Mouse (Mus musculus): ENCODE results near the gene Nsf.

The Nsf gene

DNA sequence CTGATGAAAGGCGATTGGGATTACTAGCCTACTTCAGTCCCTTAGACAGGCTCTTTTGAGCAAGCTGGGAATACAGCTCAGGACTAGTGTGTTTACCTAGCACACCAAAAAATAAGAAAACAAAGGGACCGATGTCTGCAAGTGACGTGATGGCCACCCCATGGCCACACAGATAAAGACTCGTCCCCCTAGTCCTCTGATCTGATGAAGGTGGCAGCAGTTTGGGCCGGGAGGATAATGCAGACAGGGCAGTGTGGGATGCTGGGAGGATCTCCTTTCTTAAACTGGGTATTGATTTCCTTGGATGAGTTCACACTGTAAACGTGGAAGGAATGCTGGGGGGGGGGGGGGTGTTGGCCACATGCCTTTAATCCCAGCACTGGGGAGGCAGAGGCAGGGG is 13.0 kb downstream of the Nsf start:
- no peak for DNase-seq

DNA sequence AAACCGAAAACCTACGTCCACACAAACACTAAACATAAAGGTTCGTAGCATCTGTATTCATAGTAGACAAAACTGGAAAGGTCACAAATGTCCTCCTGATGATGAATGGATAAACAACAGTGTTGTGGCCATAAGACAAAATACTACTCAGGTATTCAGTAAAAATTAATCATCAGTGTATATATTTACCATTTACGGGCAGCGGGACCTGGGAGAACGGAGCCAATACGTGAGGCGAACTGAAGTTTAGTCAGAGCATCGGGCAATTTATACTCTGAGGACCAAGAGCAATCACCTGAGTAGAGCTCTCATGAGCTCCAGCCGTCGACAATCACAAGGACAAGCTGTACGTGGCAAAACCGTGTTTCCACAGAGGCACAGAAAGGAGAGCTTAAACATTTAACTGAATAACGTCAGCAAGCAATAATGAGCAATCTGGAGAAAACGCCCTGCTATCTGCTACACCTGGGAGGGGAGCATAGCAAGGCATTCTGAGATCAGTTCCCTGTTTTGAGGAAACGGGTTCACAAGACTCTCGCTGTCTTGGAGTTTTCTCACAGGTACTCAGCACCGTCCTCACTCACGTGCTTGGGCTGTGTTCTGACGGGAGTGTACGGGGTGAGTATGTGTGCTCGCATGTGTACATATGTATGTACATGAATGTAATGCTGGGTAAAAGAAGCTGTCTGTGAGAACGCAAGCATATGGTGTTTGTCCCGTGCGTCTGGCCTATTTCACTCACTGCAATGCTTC is 15.7 kb downstream of the Nsf start:
- no peak for DNase-seq

DNA sequence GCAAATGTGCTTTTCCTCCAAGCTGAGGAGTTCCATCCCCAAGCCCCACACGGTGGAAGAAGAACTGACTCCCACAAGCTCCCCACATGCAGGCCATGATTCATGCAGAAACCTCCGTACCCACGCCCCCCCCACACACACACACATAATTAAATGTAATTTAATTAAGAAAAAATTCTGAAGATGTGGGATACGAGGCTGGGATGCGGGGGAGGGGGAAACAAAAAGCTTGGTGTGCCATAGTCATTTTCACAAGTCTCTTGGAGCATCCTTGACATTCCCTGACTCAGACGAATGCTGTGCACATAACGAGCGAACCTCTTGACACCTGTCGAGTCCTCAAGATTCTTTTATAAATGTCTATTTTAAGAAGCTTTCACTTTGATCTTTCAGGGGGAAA is 16.4 kb downstream of the Nsf start:
- DNase-seq: no peak

DNA sequence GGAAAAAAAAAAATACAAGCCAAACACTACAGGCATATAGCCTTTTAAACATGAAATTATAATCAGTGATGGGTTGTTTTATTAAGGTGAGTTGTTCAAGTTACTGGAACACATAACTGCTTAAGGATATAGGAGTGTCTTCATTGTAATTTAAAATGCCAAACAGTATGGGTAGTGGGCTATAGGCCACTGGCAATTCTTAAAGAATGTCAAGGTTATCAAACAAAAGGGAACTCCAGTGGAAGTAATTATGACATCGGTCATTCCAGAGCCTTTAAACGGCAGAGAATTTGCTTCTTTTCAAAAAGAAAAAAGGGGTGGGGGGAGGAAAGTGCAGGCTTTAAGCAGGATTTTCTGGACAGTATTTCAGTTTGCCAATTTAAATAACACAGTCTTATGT is 18.1 kb downstream of the Nsf start:
- DNase-seq: no peak

DNA sequence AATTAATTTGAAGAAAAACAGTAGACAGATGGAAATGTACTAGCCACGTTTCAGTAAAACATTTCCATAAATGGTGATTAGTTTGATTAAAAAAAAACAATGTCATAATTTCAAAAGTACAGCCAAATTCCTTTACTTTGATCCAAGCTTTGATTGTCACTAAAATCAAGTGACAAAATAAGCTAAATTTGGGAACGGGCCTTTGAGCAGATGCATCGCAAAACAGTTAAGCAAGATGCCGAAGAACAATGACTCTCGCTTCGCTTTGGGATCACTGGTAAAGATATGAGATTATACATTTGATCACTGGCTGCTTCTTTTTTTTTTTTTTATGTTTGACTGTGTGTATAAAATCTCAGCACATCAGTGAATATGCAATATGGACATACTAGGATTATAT is 20.0 kb downstream of the Nsf start:
- DNase-seq: no peak

DNA sequence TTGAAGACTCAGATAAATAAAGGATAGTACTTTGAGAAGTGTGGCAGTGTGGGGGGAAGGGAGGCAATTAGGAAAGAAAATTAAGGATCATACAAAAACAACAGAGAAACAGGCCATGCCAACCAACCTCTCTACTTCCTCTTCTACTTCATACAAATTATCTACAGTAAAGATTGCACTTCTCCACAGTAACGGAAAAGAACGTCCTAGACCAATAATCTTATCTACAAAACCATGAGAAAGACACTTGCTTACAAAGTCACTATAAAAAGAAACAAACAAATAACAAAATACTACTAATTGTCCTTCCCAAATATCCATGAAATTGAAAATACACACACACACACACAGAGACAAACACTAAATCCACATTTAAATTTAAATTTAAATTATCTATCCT is 29.9 kb downstream of the Nsf start:
- no peak for DNase-seq

DNA sequence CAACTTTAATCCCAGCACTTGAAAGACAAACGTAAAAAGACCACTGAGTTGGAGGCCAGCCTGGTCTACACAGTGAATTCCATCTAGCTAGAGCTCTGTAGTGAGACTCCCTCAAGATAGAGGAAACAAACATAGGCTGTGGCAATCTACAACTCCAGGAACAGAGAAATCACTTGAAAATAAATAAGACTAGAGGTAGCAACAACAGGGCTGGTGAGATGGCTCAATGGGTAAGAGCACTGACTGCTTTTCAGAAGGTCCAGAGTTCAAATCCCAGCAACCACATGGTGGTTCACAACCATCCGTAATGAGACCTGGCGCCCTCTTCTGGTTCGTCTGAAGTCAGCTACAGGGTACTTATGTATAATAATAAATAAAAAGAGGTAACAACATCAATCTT is 30.6 kb downstream of the Nsf start:
- DNase-seq: peak; percentile 32

DNA sequence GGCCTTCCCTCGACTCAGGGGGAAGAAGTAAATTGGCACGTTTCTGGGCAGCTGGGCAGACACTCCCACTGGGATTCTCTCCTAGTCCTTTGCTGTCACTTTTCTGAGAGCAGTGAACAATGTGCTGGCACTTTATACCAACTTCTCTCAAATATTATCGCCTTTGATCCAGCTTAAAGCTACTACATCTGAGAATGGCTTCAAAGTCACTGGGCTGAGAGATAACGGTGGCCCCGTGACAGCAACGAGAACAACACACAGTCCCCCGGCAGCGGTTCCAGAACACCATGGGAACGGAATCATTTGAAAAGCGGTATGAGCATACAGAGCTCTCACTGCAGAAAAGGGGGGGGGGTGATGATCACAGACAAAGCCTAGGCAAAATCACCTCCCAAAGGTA is 31.0 kb downstream of the Nsf start:
- DNase-seq: no peak

DNA sequence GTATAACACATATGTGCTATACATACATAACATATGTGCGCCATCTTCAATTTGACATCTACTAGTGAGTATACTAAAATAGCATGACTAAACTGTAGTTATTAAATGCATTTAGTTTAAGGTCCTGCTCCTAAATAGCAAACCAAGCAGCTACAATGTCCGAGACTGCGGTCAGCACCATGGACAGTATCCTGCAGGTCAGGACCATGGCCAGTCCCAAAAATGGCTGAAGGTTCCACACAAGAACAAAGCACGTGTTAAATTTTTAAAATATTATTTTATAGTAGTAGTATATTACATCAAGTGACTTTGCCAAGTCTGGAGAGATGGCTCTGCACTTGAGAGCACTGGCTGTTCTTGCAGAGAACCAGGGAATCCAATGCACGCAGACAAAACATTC is 33.2 kb downstream of the Nsf start:
- DNase-seq: peak; percentile 48

DNA sequence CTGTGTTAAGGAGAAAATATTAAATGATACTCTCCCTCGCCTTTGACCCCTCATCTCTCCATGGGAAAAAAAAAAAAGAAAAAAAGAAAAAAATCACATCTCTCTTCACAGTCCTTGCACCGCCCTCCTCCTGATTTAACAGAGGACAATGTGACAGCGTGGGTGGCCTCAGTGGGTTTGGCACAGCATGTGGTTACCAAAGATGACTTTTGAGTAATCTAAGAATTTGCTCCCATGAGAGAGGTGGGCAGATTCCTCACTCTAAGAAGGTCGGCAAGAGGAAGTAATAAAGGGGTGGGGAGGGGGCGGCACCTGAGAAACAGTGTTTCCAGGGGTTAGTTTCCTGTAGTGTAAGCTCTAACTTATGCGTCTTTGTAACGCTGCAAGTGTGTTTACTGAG is 37.0 kb downstream of the Nsf start:
- no peak for DNase-seq

DNA sequence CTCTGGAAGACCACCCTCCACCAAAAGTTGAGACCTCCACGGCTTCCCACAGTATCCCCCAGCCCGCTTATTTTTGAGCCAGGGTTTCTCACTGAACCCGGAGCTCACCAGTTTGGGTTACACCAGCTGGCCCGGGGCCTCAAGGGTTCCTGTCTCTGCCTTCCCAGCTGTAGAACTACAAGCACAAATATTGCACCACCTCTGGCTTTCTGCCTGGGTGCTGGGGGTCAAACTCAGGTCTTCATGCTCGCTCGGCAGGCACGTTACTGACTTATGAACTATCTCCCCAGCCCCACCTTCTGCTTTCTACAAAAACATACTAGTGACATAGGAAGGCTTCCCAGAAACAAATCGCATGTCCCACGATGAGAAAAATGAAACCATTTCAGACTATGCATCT is 38.2 kb downstream of the Nsf start:
- no peak for DNase-seq

DNA sequence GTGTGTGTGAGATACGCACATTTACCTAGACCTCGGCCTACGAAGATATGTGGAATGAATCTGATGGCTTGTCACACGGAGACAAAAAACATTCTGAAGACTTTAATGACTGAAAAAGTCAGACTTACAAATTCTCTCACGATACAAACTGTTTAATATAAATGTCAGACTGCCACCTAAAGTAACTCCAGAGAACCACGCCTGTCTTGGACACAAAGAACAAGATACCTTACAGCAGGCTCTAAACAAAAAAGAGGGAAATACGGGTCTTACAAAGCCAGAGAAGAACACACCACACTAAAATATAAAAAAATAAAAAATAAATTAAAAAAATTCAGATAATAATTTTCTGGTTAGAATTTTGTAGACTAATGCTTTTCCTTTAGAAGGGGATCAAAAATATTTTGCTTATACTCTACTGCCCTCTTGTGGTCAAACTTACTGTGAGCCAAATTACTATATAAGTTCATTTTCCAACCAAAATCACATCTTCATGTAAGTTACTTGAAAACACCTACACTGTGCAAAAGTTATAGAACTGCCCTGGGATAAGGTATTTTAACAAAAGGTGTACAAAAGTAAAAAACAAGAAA is 42.8 kb downstream of the Nsf start:
- DNase-seq: no peak

DNA sequence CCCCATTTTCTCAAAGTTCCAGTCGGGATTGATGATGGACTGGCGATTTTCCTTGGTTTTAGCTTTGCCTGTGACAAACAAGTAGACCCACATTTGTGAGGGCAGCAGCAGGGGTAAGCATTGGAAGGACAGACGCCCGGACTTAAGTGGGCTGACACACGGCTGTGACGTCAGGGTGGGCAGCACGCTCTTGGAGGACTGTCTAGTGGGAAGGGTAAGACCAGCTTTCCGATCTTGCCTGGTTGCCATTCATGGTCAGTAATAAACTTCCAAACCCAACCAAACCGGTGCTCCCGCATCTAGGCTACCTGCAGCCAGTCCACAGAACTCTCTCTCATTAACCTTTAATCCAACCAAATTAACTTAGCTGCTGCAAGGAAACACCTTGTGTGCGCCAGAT is 43.3 kb downstream of the Nsf start:
- no peak for DNase-seq

DNA sequence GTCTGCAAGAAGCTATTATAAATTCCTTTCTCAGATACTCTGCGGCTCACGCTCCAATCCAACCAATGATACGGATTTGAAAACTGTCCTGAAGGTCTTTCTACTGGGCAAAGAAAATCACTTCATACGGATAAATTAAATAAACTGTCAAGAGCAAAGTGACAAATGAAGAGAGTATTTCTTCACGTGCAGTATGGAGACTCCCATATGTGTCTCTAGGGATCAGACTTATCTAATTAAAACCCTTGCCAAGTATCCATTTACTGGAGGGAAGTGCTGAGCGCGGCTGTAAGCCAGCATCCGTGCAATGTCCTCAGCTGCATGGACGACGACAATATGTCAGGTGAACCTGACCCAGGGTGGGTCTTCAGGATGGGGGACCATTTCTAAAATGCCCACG is 44.0 kb downstream of the Nsf start:
- no peak for DNase-seq

DNA sequence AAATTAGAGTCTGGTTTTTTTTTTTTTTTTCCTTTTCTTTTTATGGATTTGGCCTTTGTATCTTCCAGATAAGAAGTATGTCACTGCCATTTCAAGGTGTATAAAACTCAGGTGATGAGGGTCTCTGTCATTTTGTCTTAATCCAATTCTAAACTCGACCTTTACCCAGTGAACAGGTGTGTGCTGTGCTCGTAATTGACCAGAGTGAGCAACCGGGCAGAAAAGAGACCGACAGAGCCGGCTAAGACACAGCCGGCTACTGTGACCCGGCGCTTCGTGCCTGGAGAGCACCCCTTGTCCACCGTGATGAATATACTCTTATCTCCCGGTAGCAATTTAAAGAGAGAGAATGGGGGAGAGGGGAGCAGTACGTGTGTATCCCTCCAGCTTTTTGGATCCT is 44.5 kb downstream of the Nsf start:
- no peak for DNase-seq

DNA sequence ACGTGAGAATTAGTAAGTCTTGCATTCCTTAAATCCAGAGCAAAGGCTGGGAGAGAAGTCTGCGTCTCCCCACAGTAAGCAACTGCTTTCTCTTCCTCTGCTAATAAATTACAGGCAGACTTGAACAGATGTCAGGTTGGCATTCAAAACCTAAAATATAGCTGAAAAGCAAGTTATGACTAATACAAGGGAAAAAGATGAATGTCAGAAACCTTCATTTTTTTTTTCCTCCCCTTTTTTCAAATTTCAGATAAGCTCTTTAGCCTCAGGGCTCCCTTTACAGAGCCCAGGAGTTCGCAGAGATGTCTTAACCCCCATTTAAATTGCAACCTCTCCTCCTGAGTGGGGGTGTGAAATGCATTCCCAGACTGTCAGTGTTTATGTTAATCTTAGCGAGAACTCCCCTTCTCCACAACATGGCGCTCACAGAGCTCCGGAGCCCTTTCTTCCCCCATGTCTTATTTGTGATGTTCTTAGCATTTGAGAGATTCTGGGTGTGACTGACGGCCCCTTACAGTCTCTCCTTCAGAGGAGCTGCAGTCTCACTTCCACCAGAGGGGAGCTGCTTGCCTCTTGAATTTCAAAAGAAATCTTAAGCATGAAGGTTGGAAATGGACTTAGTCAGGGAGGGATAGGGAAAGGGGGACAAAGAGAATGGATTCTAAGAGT is 47.7 kb downstream of the Nsf start:
- no peak for DNase-seq

DNA sequence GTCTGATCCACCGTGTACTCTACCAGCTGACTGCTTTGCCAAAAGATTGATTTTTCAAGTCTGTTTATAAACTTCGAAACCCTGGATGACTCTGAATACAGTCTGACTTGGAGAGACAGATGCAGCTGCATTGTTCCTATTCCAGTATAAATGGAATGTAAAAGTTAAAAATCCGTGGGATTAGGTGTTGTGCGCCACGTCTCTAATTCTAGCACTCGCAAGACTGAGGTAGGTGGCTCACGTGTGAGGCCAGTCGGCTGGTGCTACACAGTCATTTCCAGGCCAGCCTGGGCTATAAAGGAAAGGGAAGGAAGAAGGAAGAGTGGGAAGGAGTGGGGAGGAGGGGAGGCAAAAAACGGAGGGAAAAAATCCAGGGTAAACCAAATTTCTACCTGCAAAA is 48.4 kb downstream of the Nsf start:
- DNase-seq: no peak

DNA sequence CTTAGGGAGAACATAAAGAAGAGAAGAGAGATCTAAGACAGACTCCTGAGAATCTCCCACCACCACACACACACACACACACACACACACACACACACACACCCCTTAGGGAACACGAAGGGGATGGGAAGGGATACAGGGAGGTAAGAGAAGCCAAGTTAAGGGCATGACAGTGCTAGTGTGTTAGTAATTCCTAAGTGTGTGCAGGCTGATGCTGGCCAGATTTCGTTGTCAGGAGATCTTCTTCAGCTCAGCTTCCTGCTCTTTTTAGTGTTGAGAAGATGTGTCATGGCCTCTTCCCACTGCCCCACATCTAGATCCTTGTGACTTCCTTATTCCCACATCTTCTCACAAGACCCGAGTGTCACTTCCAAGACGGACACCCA is 52.3 kb downstream of the Nsf start:
- no peak for DNase-seq

DNA sequence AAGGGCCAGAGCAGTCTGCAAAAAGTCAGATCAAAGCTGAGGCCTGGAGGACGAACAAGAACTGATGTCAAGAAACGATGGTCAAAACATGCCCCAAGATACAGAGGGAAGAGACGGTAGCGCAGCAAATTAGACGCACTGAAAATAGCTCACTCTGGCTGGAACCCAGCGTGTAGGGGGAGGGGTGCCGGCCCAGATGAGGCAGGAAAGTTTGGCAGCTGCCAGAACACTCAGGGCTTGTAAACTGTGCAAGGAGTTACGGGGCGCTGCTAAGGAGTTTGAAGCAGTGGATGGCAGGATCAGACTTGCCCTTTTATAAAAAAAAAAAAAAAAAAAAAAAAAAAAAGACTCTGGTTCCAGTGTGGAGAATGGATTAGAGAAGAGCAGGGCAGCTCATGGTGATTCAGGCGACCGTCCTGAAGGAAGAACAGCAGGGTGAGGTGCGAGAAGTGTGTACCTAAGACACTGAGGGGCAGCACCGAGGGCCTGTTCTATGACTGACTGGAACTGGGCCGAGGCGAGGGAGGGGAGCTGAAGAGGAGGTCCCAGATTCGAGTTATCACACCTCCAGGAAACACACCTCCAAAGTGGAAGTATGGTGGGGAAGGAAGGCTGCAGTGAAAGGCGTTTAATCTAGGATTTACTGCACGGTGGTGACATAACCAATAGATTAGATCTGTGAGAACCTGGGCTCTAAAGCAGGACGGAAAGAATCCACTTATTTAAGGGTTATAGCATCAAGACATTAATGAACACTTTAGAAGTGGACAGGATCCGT is 52.9 kb downstream of the Nsf start:
- no peak for DNase-seq

DNA sequence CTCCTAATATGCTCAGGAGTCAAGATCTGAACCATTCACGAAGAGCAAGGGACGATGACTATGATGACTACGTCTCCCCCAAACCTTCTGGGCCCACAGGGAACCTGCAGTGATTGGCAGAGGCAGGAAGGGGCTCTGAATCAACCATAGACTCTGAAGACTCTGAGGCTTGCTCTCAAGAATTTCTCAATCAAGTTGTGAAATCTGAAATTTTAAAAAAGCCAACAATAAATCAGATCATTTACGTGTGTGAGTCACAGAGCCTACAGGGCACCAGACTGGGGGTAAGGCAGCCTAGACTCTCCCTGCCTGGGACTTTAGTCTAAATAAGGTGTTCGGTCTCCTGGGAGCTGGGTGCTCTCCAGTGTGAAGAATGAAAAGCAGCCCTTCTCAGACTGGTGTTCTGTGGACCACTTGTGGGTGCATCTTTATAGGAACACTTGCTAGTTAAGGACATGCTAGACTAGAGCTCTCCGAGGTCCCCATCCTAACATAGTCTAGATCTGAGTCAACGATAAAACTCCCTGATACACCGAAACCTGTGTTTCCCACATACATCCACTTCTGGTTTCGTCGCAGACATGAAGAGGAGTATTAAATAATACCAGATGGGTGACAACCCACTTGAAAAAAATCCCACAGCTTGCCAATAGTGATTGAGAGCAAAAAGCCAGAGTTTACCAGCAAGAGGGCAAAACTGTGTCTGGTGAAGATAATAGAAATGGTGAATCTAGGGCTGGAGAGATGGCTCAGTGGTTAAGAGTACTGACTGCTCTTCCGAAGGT is 56.7 kb downstream of the Nsf start:
- no peak for DNase-seq

DNA sequence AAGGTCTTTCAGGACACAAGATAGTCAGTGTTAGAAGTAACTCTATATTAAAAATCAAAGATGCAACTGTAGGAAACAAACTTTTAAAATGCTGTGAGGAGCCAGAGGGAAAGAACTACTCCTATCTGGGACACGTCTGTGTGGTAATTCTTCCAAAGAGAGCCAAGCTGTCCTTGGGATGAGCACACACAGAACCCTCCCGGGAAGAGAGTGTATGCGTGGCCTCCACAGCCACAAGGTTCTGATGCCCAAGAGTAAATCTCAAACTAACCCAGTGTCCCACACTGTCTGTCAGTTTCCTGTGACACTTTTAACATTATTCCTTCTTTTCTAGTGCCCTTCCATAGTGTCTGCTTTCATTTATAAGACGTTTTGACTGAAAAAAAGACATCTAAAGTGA is 57.8 kb downstream of the Nsf start:
- no peak for DNase-seq

DNA sequence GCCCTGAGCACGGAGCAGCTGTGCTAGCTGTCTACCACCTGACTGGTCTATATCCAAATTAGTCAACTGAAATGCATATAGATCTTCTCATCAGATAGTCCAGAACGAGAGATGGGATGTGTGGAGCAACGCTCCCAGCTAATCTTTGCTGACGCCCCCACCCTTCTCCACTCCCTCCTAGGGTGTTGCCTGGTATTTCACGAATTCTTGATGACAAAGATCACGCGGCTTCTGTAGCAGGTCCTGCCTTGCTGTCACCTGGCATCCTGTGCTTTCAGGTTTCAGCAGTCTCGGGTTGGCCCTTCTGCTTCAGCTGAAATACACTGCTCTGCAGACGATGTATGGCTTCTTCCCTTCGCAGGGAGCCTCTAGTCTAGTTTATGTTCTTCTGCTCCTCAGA is 61.0 kb downstream of the Nsf start:
- DNase-seq: no peak

DNA sequence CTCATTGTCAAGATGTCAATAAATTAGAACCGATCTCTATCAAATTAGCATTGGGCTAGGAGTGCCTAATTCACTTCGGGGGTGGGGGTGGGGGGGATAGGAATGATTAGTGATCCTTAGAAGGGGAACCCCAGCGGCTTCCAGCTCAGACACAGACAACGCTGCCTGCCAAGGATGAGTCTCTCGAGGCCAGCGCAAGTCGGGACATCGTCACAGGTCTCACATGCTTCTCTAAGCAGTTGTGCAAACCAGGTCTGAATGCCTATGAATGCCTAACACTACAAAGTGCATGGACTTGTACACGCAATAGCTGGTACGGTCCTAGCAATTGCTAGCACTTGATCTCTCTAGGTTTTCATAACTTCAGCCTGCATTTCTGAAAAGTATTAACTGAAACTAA is 62.1 kb downstream of the Nsf start:
- DNase-seq: no peak
